Mouse (Mus musculus) CH12.LX (cell line): ENCODE results near the gene Lrrc46. TPM values are rescaled to one million over a fixed set of nuclear protein-coding genes. Genes with fewer than 3 reads are reported as not detected.

ENCODE experiments used
- DNase-seq: peaks from one replicate; pipeline ENCODE4 v3.0.0-alpha.2; 2013; ENCODE audit errors: extremely low read depth
- H3K27ac ChIP-seq: 2 replicates; pipeline ENCODE4 v1.5.1; 2012; ENCODE audit warnings: low read depth, mild to moderate bottlenecking, control low read depth, moderate library complexity; ENCODE audit not compliant: insufficient read depth
- H3K27me3 ChIP-seq: replicated peaks from 2 replicates; pipeline ENCODE3; 2012; ENCODE audit warnings: inconsistent platforms
- H3K36me3 ChIP-seq, 2 experiments: replicated peaks in 1 of 2; 2 replicates each; pipeline versions ENCODE3 to v1.6.1; 2012; ENCODE audit warnings: inconsistent platforms in 1 of 2, low read length in 1 of 2, mild to moderate bottlenecking in 1 of 2, mixed read lengths in 1 of 2, moderate library complexity in 1 of 2; ENCODE audit not compliant: control insufficient read depth in 1 of 2, insufficient read depth in 1 of 2
- H3K4me1 ChIP-seq, 2 experiments: 2 replicates each; pipeline ENCODE4 v1.6.1; 2012; ENCODE audit warnings: inconsistent platforms in 1 of 2, moderate library complexity in 1 of 2; ENCODE audit not compliant: insufficient read depth in 2 of 2, control insufficient read depth in 1 of 2
- H3K4me2 ChIP-seq: 2 replicates; pipeline ENCODE4 v1.6.1; 2012; ENCODE audit warnings: low read depth, mild to moderate bottlenecking, control low read depth; ENCODE audit not compliant: poor library complexity, insufficient read depth, severe bottlenecking
- H3K4me3 ChIP-seq, 3 experiments: fragments of 150-350 bp in 1 of 3; sonication (generic) in 1 of 3; replicated peaks in 1 of 3; 2 replicates each; pipeline versions ENCODE3 to v1.5.1; 2011 to 2012; ENCODE audit warnings: low read depth in 2 of 3, low read length in 2 of 3, mild to moderate bottlenecking in 2 of 3, moderate library complexity in 2 of 3, control low read depth in 1 of 3, improper control_type of control experiment in 1 of 3, inconsistent platforms in 1 of 3, mixed read lengths in 1 of 3; ENCODE audit not compliant: poor library complexity in 1 of 3
- H3K79me2 ChIP-seq: replicated peaks from 2 replicates; pipeline ENCODE4 v1.6.1; 2012; ENCODE audit warnings: mild to moderate bottlenecking, moderate library complexity; ENCODE audit not compliant: control insufficient read depth, poor library complexity, insufficient read depth, severe bottlenecking; ENCODE audit errors: extremely low read depth
- H3K9ac ChIP-seq: 2 replicates; pipeline ENCODE4 v1.6.1; 2012; ENCODE audit warnings: low read depth, mild to moderate bottlenecking, control low read depth, moderate library complexity; ENCODE audit not compliant: insufficient read depth
- H3K9me3 ChIP-seq: replicated peaks from 2 replicates; pipeline ENCODE3; 2012; ENCODE audit warnings: low read length, inconsistent platforms, mixed read lengths
- CHD1 ChIP-seq: IDR thresholded peaks from 2 replicates; pipeline ENCODE4 v1.6.1; 2012; ENCODE audit warnings: low read depth, low read length, improper control_type of control experiment, inconsistent platforms
- CHD2 ChIP-seq: IDR thresholded peaks from 2 replicates; pipeline ENCODE4 v1.6.1; 2011; ENCODE audit warnings: low read length, improper control_type of control experiment
- IRF4 ChIP-seq: IDR thresholded peaks from 2 replicates; pipeline ENCODE4 v1.6.1; 2014; ENCODE audit warnings: low read depth, mild to moderate bottlenecking, inconsistent platforms, low read length, improper control_type of control experiment
- KAT2A ChIP-seq: IDR thresholded peaks from 2 replicates; pipeline ENCODE4 v1.6.1; 2012; ENCODE audit warnings: low read length, improper control_type of control experiment, inconsistent platforms; ENCODE audit not compliant: insufficient replicate concordance
- MAX ChIP-seq: IDR thresholded peaks from 2 replicates; pipeline ENCODE4 v1.6.1; 2011; ENCODE audit warnings: low read length, improper control_type of control experiment
- MAZ ChIP-seq: IDR thresholded peaks from 2 replicates; pipeline ENCODE4 v1.6.1; 2012; ENCODE audit warnings: low read depth, mild to moderate bottlenecking, inconsistent platforms, low read length, improper control_type of control experiment, moderate library complexity
- MEF2A ChIP-seq: IDR thresholded peaks from 2 replicates; pipeline ENCODE4 v1.6.1; 2014; ENCODE audit warnings: low read depth, mild to moderate bottlenecking, inconsistent platforms, low read length, improper control_type of control experiment, borderline replicate concordance
- MXI1 ChIP-seq: IDR thresholded peaks from 2 replicates; pipeline ENCODE4 v1.6.1; 2011; ENCODE audit warnings: mild to moderate bottlenecking, low read depth, low read length, improper control_type of control experiment
- MYC ChIP-seq: IDR thresholded peaks from 2 replicates; pipeline ENCODE4 v1.6.1; 2011; ENCODE audit warnings: low read depth, mild to moderate bottlenecking, improper control_type of control experiment, low read length
- NRF1 ChIP-seq: IDR thresholded peaks from 2 replicates; pipeline ENCODE4 v1.6.1; 2014; ENCODE audit warnings: low read depth, mild to moderate bottlenecking, inconsistent platforms, low read length, improper control_type of control experiment, moderate library complexity
- PAX5 ChIP-seq: IDR thresholded peaks from 2 replicates; pipeline ENCODE4 v1.6.1; 2012; ENCODE audit warnings: low read length, inconsistent platforms, mixed read lengths
- POLR2AphosphoS2 ChIP-seq: IDR thresholded peaks from 2 replicates; pipeline ENCODE4 v1.6.1; 2011; ENCODE audit warnings: low read depth, low read length, improper control_type of control experiment
- RAD21 ChIP-seq: IDR thresholded peaks from 2 replicates; pipeline ENCODE4 v1.6.1; 2011; ENCODE audit warnings: low read depth, mild to moderate bottlenecking, low read length, improper control_type of control experiment, moderate library complexity
- SMC3 ChIP-seq: IDR thresholded peaks from 2 replicates; pipeline ENCODE4 v1.6.1; 2011; ENCODE audit warnings: low read depth, low read length, improper control_type of control experiment
- UBTF ChIP-seq: IDR thresholded peaks from 2 replicates; pipeline ENCODE4 v1.6.1; 2012; ENCODE audit warnings: low read depth, mild to moderate bottlenecking, inconsistent platforms, low read length, improper control_type of control experiment, moderate library complexity
- ZC3H11A ChIP-seq: IDR thresholded peaks from 2 replicates; pipeline ENCODE4 v1.6.1; 2012; ENCODE audit warnings: low read depth, mild to moderate bottlenecking, inconsistent platforms, low read length, improper control_type of control experiment
- ZMIZ1 ChIP-seq: IDR thresholded peaks from 2 replicates; pipeline ENCODE4 v1.6.1; 2012; ENCODE audit warnings: low read depth, mild to moderate bottlenecking, inconsistent platforms, low read length, improper control_type of control experiment
- dilution Hi-C: fragments of 300-500 bp; cut with MboI; formaldehyde crosslinking; loops from 2 replicates; pipeline ENCODE4 v1.14.3; 2020; ENCODE audit warnings: low sequenced_read_pairs; ENCODE audit not compliant: extremely low pct_unique_long_range_greater_than_20kb, extremely low pct_ligation_motif_present
- in situ Hi-C: fragments of 300-500 bp; cut with MboI; formaldehyde crosslinking; loops from 3 replicates; pipeline ENCODE4 v1.14.3; 2019; ENCODE audit warnings: low sequenced_read_pairs, low pct_ligation_motif_present, low pct_unique_long_range_greater_than_20kb, mixed read lengths
- polyA plus RNA-seq: library from polyadenylated mRNA; unstranded; fragments of >175 nt; gene quantifications from 2 replicates; pipeline ENCODE4 v1.2.1, GENCODE M21; 2012; ENCODE audit warnings: low read depth; ENCODE audit not compliant: insufficient read length
- total RNA-seq, 2 experiments: library from RNA; depleted of rRNA; stranded (reverse); fragments of 300-350 nt in 1 of 2; fragments of >200 nt in 1 of 2; gene quantifications; 2 replicates each; pipeline ENCODE4 v1.2.3; 2012 to 2014

The Lrrc46 gene
- total and polyA plus RNA-seq, 3 experiments = 0.38 to 0.91 TPM; not detected in 1

- no peak for TF ChIP-seq ZC3H11A
- TF ChIP-seq MXI1 = peak; percentile 72
- TF ChIP-seq PAX5 = no peak
- peak; percentile 16; the same call in 1 of the 2 replicates for TF ChIP-seq IRF4
- peak; percentile 75; the same call in 1 of the 2 replicates for TF ChIP-seq MEF2A
- peak; percentile 59; the same call in 1 of the 2 replicates for TF ChIP-seq ZMIZ1
- no peak for TF ChIP-seq CHD1
- TF ChIP-seq NRF1 = peak; percentile 40; the same call in 1 of the 2 replicates
- no peak for TF ChIP-seq MYC
- TF ChIP-seq MAZ = peak; percentile 99
These were observed 9.2 kb upstream of the Lrrc46 start, which contains the start of gene Osbpl7 (continued) for GRCm38 (mm10) chr11:97050216-97050943.

- Histone ChIP-seq H3K4me2 (no peak overlapping the region), H3K9ac (no peak overlapping the region)
These were observed 8.4 kb upstream of the Lrrc46 start for GRCm38 (mm10) chr11:97049492-97050085.

GRCm38 (mm10) chr11:97048090-97048650 lies 7.0 kb upstream of the Lrrc46 start:
- no peak overlapping the region for H3K27ac ChIP-seq
- H3K9me3 ChIP-seq = peaks cover 4% of the 10 kb centered on the region
- in situ Hi-C loops = no loop called here
- H3K9ac ChIP-seq = no peak overlapping the region
- H3K27me3 ChIP-seq = no peaks in the 10 kb centered on the region
- H3K4me3 ChIP-seq = no peak overlapping the region
- TF ChIP-seq CHD2 (no peak), POLR2AphosphoS2 (no peak), RAD21 (no peak), SMC3 (no peak), MAX (no peak), KAT2A (no peak)
- TF ChIP-seq, all 38 proteins: peak for 0
- Histone ChIP-seq H3K36me3 (peaks cover 40 to 65% of the 10 kb centered on the region in 2 experiments), H3K4me2 (no peak overlapping the region), H3K4me1 (peaks cover 14 to 33% of the 10 kb centered on the region in 2 experiments), H3K79me2 (peaks cover 27% of the 10 kb centered on the region)
- DNase-seq = no peak
- dilution Hi-C loops = no loop called here

More at GRCm38 (mm10) chr11:97049492-97050085, 8.4 kb upstream of the Lrrc46 start:
- TF ChIP-seq POLR2AphosphoS2 = peak; percentile 73; the same call in 1 of the 2 replicates
- TF ChIP-seq UBTF = no peak
- peaks cover 17% of the 10 kb centered on the region for H3K79me2 ChIP-seq
- peaks cover 45 to 63% of the 10 kb centered on the region in 2 experiments for H3K36me3 ChIP-seq
- H3K4me3 ChIP-seq = peak overlapping the region in 2 of 3 experiments; percentile 74 to 95
- peaks cover 14 to 29% of the 10 kb centered on the region in 2 experiments for H3K4me1 ChIP-seq
- peaks cover 4% of the 10 kb centered on the region for H3K9me3 ChIP-seq
- in situ Hi-C loops (no loop called here), dilution Hi-C loops (no loop called here)
- no peak overlapping the region for H3K27ac ChIP-seq
- DNase-seq = no peak
- no peaks in the 10 kb centered on the region for H3K27me3 ChIP-seq
